Mouse (Mus musculus) limb, embryonic 14.5 days (tissue): Measurements from ENCODE around the gene Slc26a10. TPM values are rescaled to one million over a fixed set of nuclear protein-coding genes. Genes with fewer than 3 reads are reported as not detected.

Source experiments
- ATAC-seq: fragments of 200-750 bp; cut with Nextera tagmentation; 2 replicates; pipeline ENCODE4 v1.8.0; 2017; ENCODE audit warnings: low read depth, moderate number of reproducible peaks, moderate TSS enrichment; ENCODE audit not compliant: low FRiP score
- DNase-seq: peaks from one replicate; pipeline ENCODE4 v3.0.0-alpha.2; 2015; ENCODE audit warnings: low spot score
- H3K27ac ChIP-seq: fragments of 300-500 bp; sonication (generic); replicated peaks from 2 replicates; pipeline ENCODE4 v1.5.1; 2014; ENCODE audit warnings: low read depth, mild to moderate bottlenecking, low read length, moderate library complexity, mixed read lengths
- H3K27me3 ChIP-seq: fragments of 300-500 bp; sonication (generic); 2 replicates; pipeline ENCODE4 v1.6.1; 2014; ENCODE audit warnings: low read length, mixed read lengths; ENCODE audit not compliant: control insufficient read depth, insufficient read depth
- H3K36me3 ChIP-seq: fragments of 300-500 bp; sonication (generic); 2 replicates; pipeline ENCODE4 v1.6.1; 2014; ENCODE audit warnings: mild to moderate bottlenecking, low read length, moderate library complexity, mixed read lengths; ENCODE audit not compliant: control insufficient read depth, insufficient read depth
- H3K4me1 ChIP-seq: fragments of 300-500 bp; sonication (generic); 2 replicates; pipeline ENCODE4 v1.6.1; 2014; ENCODE audit warnings: antibody characterized with exemption, low read length, mixed read lengths; ENCODE audit not compliant: control insufficient read depth, insufficient read depth
- H3K4me2 ChIP-seq: fragments of 300-500 bp; sonication (generic); replicated peaks from 2 replicates; pipeline ENCODE4 v1.6.1; 2014; ENCODE audit warnings: low read depth, mild to moderate bottlenecking, low read length, moderate library complexity; ENCODE audit not compliant: severe bottlenecking
- H3K4me3 ChIP-seq: fragments of 300-500 bp; sonication (generic); replicated peaks from 2 replicates; pipeline ENCODE4 v1.5.1; 2014; ENCODE audit warnings: low read length
- H3K9ac ChIP-seq: fragments of 300-500 bp; sonication (generic); 2 replicates; pipeline ENCODE4 v1.6.1; 2014; ENCODE audit warnings: mild to moderate bottlenecking, low read depth, low read length, moderate library complexity; ENCODE audit not compliant: severe bottlenecking
- H3K9me3 ChIP-seq: fragments of 300-500 bp; sonication (generic); 2 replicates; pipeline ENCODE4 v1.6.1; 2016; ENCODE audit warnings: low read length; ENCODE audit not compliant: control insufficient read depth
- POLR2A ChIP-seq: fragments of 200-500 bp; IDR thresholded peaks from 2 replicates; pipeline ENCODE4 v1.8.0; 2012; ENCODE audit warnings: inconsistent platforms, mild to moderate bottlenecking, moderate library complexity, borderline replicate concordance; ENCODE audit not compliant: insufficient read depth, insufficient read length; ENCODE audit errors: extremely low read depth
- WGBS: fragments of 180-500 bp; shearing (Covaris S2); extraction: QIAGEN DNeasy Blood & Tissue Kit; methylation state at CpG from one replicate; pipeline ENCODE4 v1.1.7; 2014; 5-methylcytosine and 5-hydroxymethylcytosine counted together
- polyA plus RNA-seq, 2 experiments: library from polyadenylated mRNA; depleted of rRNA in 1 of 2; stranded (reverse) in 1 of 2; unstranded in 1 of 2; fragments of >200 nt; fragmentation: Nextera tagmentation in 1 of 2; extraction: Ambion mirVana in 1 of 2; gene quantifications; 2 replicates each; pipeline versions ENCODE4 v1.2.1 to v1.2.3; 2012 to 2014

Gene Slc26a10
- polyA plus RNA-seq, 2 experiments = 0.81 to 2.9 TPM

DNA sequence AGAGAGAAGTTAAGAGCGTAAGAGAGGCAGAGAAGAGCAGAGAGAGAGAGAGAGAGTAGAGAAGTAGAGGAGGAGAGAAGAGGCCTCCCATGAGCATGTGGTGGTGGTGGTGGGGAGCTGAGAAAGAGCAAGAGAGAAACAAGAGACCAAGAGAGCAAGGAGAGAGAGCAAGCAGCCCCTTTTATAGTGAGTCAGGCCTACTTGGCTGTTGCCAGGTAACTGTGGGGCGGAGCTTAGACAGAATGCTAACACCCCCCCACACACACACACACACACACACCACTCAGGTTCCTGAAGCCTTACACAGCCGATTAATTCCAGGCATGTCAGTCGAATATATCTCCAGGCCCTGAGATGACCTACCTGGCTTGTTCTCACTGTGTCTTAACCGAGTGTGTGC is 35.1 kb downstream of the Slc26a10 start:
- no peak overlapping the region for H3K9ac ChIP-seq
- DNase-seq = no peak
- H3K9me3 ChIP-seq = no peaks in the 10 kb centered on the region
- no peak overlapping the region for H3K27ac ChIP-seq
- no peak for ATAC-seq
- no peaks in the 10 kb centered on the region for H3K36me3 ChIP-seq
- WGBS = 80% methylated on average over 5 of the region's 5 CpGs
- no peak for TF ChIP-seq POLR2A
- H3K4me2 ChIP-seq = no peak overlapping the region
- H3K27me3 ChIP-seq = no peaks in the 10 kb centered on the region
- no peak overlapping the region for H3K4me3 ChIP-seq
- no peaks in the 10 kb centered on the region for H3K4me1 ChIP-seq

DNA sequence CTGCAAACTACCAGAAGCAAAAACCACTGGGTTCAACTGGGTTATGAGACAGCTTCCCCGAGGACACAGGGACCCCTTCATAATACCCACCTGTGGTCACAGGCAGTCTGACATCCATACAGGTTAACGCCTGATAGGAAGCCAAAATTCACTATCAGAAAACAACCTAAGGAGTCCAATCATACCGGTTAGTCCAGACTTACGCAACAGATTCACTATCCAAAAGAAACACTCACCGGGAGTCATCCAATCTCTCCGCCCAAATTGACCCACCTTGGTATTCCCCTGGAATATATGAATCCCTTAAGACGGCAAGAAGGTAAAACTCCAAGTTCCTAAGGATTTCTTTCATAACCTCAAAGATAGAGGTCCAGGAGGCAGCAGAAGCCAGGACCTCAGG is 35.9 kb downstream of the Slc26a10 start:
- no peak for DNase-seq
- Histone ChIP-seq H3K4me2 (no peak overlapping the region), H3K36me3 (no peaks in the 10 kb centered on the region), H3K27me3 (no peaks in the 10 kb centered on the region), H3K27ac (no peak overlapping the region), H3K4me1 (no peaks in the 10 kb centered on the region), H3K9ac (no peak overlapping the region), H3K4me3 (no peak overlapping the region), H3K9me3 (no peaks in the 10 kb centered on the region)
- no peak for TF ChIP-seq POLR2A
- WGBS = 91% methylated on average over 7 of the region's 7 CpGs
- ATAC-seq = no peak

DNA sequence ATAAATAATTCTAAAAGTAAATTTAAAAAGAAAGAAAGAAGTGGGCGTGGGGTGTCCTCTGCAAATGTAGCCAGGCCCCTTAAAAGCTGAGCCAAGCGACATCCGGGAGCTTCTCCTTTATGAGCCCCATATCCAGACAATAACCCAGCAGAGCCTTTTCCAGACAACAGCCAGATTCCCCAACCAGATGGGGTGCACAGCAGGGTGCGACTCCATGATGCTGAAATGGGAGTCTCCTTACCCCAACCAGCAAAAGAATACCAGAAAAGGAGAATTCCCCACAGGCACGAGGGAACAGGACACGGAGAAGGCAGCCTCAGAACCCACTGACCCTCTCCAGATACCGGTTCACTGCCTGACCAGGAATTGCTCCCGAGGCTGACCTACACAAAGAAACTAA is 37.2 kb downstream of the Slc26a10 start:
- no peak overlapping the region for H3K4me3 ChIP-seq
- TF ChIP-seq POLR2A = no peak
- no peaks in the 10 kb centered on the region for H3K27me3 ChIP-seq
- no peaks in the 10 kb centered on the region for H3K9me3 ChIP-seq
- H3K4me1 ChIP-seq = no peaks in the 10 kb centered on the region
- ATAC-seq (no peak), DNase-seq (no peak)
- whole genome bisulfite sequencing = 79% methylated on average over 8 of the region's 8 CpGs
- H3K27ac ChIP-seq = no peak overlapping the region
- H3K4me2 ChIP-seq = no peak overlapping the region
- no peak overlapping the region for H3K9ac ChIP-seq
- no peaks in the 10 kb centered on the region for H3K36me3 ChIP-seq

DNA sequence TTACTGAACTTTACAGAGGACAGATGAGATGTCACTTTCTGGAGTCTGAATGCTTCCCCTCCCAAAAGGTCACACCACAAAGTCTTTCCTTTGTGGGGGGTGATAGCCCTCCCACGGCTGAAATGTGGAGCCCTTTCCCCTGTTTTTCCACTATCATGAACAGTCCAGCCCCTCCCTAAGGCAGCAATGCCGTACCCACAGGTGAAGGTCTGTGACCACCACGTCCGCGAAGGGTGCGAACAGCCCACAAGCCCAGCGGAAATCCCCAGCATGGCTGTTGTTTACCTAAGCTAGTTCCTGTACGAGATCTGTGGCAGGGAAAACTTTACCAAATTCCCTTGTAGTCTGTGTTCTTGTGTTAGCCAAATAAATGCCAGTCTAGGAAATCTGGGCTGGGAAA is 38.9 kb downstream of the Slc26a10 start:
- Histone ChIP-seq H3K4me2 (no peak overlapping the region), H3K9me3 (no peaks in the 10 kb centered on the region), H3K27ac (no peak overlapping the region), H3K27me3 (no peaks in the 10 kb centered on the region), H3K9ac (no peak overlapping the region), H3K4me3 (no peak overlapping the region), H3K36me3 (no peaks in the 10 kb centered on the region), H3K4me1 (no peaks in the 10 kb centered on the region)
- TF ChIP-seq POLR2A = no peak
- ATAC-seq = no peak
- 76% methylated on average over 8 of the region's 8 CpGs for WGBS
- no peak for DNase-seq

DNA sequence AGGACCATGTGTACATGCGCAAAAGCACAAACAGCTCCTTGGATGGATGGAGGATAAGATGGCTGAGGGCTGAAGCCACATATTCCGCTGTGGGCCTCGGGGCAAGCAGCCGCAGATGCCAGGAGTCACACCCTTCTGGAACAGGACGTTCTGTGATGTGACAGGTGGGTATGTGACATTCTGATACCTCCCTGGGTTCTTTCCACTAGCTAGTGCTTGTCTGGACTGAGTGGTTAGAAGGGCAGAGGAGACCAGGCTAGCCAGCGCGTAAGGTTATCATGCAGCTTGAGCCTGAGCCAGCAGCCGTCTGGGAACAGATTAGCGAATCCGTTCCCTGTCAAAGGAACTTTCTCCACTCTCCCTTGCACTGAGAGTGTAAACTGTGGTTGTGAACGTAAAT is 39.5 kb downstream of the Slc26a10 start:
- Histone ChIP-seq H3K4me1 (no peaks in the 10 kb centered on the region), H3K27me3 (no peaks in the 10 kb centered on the region), H3K4me2 (no peak overlapping the region), H3K9ac (no peak overlapping the region), H3K4me3 (no peak overlapping the region), H3K36me3 (no peaks in the 10 kb centered on the region), H3K27ac (no peak overlapping the region), H3K9me3 (no peaks in the 10 kb centered on the region)
- TF ChIP-seq POLR2A = no peak
- WGBS = 82% methylated on average over 11 of the region's 11 CpGs
- ATAC-seq (no peak), DNase-seq (no peak)
